Mouse (Mus musculus) lung, postnatal 10 days (tissue): ENCODE measurements at regions not wholly inside any gene's neighbourhood (a gene's known extent, or its start where the extent isn't known, plus 50 kb on each side); places are given as distances from the start of the nearest gene placed in this dataset.

Experiments used
- DNase-seq: peaks from one replicate; pipeline ENCODE4 v3.0.0; 2021

DNA sequence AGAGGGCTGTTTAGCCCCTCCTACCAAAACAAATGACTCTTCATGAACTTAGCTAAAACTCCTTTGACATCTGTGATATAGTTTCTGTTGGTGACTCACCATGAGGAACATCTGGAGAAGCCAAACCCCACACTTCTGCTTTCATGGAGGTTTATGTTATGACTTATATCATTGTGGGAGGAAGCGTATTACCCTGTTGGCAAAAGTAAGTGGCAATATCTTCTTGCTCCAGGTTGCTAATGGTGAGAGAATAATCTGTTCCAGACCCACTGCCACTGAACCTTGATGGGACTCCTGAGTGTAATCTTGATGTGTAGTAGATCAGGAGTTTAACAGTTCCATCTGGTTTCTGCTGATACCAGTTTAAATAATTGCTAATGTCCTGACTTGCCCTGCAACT, 1096.2 kb upstream of the Tacstd2 start:
- DNase-seq = no peak

- DNase-seq = no peak
These were observed 1070.4 kb upstream of the Tacstd2 start for GRCm38 (mm10) chr6:68606033-68606432.
